15 mouse cellular contexts compared by ENCODE assay signal in the genomic region with DNA sequence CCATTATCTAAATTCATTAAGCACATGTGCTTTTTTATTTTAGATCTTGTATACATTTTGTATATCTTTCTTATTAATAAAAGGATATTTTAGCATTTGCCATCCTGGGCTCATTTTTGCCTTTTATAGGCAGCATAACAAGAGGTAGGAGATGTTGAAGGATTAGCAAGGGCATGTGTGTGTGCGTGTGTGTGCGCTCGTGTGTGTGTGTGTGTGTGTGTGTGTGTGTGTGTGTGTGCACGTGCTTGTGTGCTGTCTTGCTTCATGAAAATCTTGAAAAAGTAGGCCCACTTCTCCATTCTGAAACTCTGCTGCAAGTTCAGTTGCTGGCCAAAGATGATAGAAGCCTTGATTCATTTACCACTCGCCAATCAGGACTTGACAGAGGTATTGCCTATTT.
DNase-seq lines count a peak whose midpoint lies in the region; ATAC-seq and TF ChIP-seq lines count a peak whose summit lies in the region.
"Had no signal": no experiment of that assay in that cellular context is flagged by ENCODE, and none has a peak within 500 bp of the region (broad histone marks: within the 10 kb centered on the region; RNA-seq: fewer than 3 reads in every experiment).

No protein-coding gene starts in this region.

- no peak for DNase-seq in heart, postnatal 36 days
- DNase-seq in midbrain, embryonic 10.5 days (ENCODE audit: low spot score) = no peak
- DNase-seq in midbrain, postnatal 0 days (ENCODE audit: low spot score) = no peak
- no peak for DNase-seq in ovary, postnatal 14 days (ENCODE audit: low spot score)
- no peak for DNase-seq in gastrocnemius, adult 2 months
- DNase-seq: lung, adult 2 months; lung, postnatal 36 days; thymus, adult 2 months had no signal

- TF ChIP-seq CTCF in midbrain, postnatal 0 days (IDR thresholded peaks at IDR 0.05) = no peak
- no peak for TF ChIP-seq CTCF in gastrocnemius, adult 2 months (IDR thresholded peaks at IDR 0.05)

- H3K9me3 ChIP-seq in heart, embryonic 12.5 days (replicated peaks) = no peaks in the 10 kb centered on the region
- H3K9me3 ChIP-seq in midbrain, embryonic 10.5 days (replicated peaks) = no peaks in the 10 kb centered on the region
- no peaks in the 10 kb centered on the region for H3K9me3 ChIP-seq in midbrain, postnatal 0 days (ENCODE audit: low read length)
- no peaks in the 10 kb centered on the region for H3K9me3 ChIP-seq in hindbrain, embryonic 15.5 days
- H3K9me3 ChIP-seq in neural tube, embryonic 14.5 days (ENCODE audit: control insufficient read depth, low read length) = no peaks in the 10 kb centered on the region
- H3K9me3 ChIP-seq: heart, embryonic 10.5 days; limb, embryonic 10.5 days; stomach, embryonic 15.5 days had no signal

- intact Hi-C loops in heart, postnatal 36 days (cut with DNase I) = no loop called here
- intact Hi-C loops in gastrocnemius, adult 2 months (cut with DNase I) = no loop called here

- no peaks in the 10 kb centered on the region for H3K27me3 ChIP-seq in heart, embryonic 12.5 days (replicated peaks)
- no peaks in the 10 kb centered on the region for H3K27me3 ChIP-seq in midbrain, embryonic 10.5 days (ENCODE audit: low read depth, poor library complexity, severe bottlenecking)
- H3K27me3 ChIP-seq in midbrain, postnatal 0 days (ENCODE audit: insufficient read depth, low read length) = no peaks in the 10 kb centered on the region
- H3K27me3 ChIP-seq in hindbrain, embryonic 15.5 days = no peaks in the 10 kb centered on the region
- H3K27me3 ChIP-seq in neural tube, embryonic 14.5 days (ENCODE audit: control insufficient read depth, insufficient read depth, low read length) = no peaks in the 10 kb centered on the region
- H3K27me3 ChIP-seq: stomach, embryonic 15.5 days had no signal

- peaks cover 11% of the 10 kb centered on the region for H3K4me1 ChIP-seq in heart, embryonic 12.5 days (replicated peaks)
- peaks cover 25% of the 10 kb centered on the region for H3K4me1 ChIP-seq in midbrain, embryonic 10.5 days
- H3K4me1 ChIP-seq in midbrain, postnatal 0 days (ENCODE audit: insufficient read depth, low read length) = peaks cover 2% of the 10 kb centered on the region; the same call in 1 of the 2 replicates
- peaks cover 31% of the 10 kb centered on the region for H3K4me1 ChIP-seq in hindbrain, embryonic 15.5 days (replicated peaks)
- peaks cover 16% of the 10 kb centered on the region for H3K4me1 ChIP-seq in neural tube, embryonic 14.5 days (ENCODE audit: control insufficient read depth, insufficient read depth, low read length)
- H3K4me1 ChIP-seq: stomach, embryonic 15.5 days had no signal

- H3K9ac ChIP-seq in heart, embryonic 12.5 days = no peak overlapping the region
- no peak overlapping the region for H3K9ac ChIP-seq in midbrain, postnatal 0 days (replicated peaks; ENCODE audit: low read length, poor library complexity, severe bottlenecking)
- no peak overlapping the region for H3K9ac ChIP-seq in hindbrain, embryonic 15.5 days
- no peak overlapping the region for H3K9ac ChIP-seq in neural tube, embryonic 14.5 days (replicated peaks; ENCODE audit: low read depth, low read length)
- H3K9ac ChIP-seq: stomach, embryonic 15.5 days had no signal

- peak overlapping the region; percentile 16; the same call in 1 of the 2 replicates for H3K27ac ChIP-seq in heart, embryonic 12.5 days (ENCODE audit: poor library complexity, severe bottlenecking)
- H3K27ac ChIP-seq in midbrain, embryonic 10.5 days (replicated peaks) = peak overlapping the region; percentile 30; the same call in 1 of the 2 replicates
- H3K27ac ChIP-seq in midbrain, postnatal 0 days (ENCODE audit: low read depth, low read length) = no peak overlapping the region
- peak overlapping the region; percentile 64 for H3K27ac ChIP-seq in hindbrain, embryonic 15.5 days (replicated peaks)
- no peak overlapping the region; the same call in 1 of the 2 replicates for H3K27ac ChIP-seq in neural tube, embryonic 14.5 days (ENCODE audit: low read depth, low read length)
- no peak overlapping the region for H3K27ac ChIP-seq in gastrocnemius, adult 2 months
- H3K27ac ChIP-seq: heart, embryonic 10.5 days; limb, embryonic 10.5 days; stomach, embryonic 15.5 days had no signal

- no peak for ATAC-seq in heart, embryonic 12.5 days (ENCODE audit: insufficient number of reproducible peaks, low FRiP score)
- no peak for ATAC-seq in midbrain, postnatal 0 days (ENCODE audit: low FRiP score)
- ATAC-seq in hindbrain, embryonic 15.5 days (ENCODE audit: low FRiP score, low read depth) = no peak
- ATAC-seq in neural tube, embryonic 14.5 days (ENCODE audit: low read depth) = peak; percentile 55; the same call in 1 of the 2 replicates

- 75% methylated on average over 5 of the region's 5 CpGs for WGBS in heart, embryonic 12.5 days
- 91% methylated on average over 5 of the region's 5 CpGs for WGBS in midbrain, embryonic 10.5 days
- WGBS in midbrain, postnatal 0 days = 62% methylated on average over 5 of the region's 5 CpGs
- 49% methylated on average over 5 of the region's 5 CpGs for WGBS in hindbrain, embryonic 15.5 days
- 42% methylated on average over 5 of the region's 5 CpGs for WGBS in neural tube, embryonic 14.5 days

- H3K36me3 ChIP-seq in heart, embryonic 12.5 days = no peaks in the 10 kb centered on the region
- no peaks in the 10 kb centered on the region for H3K36me3 ChIP-seq in midbrain, embryonic 10.5 days
- no peaks in the 10 kb centered on the region for H3K36me3 ChIP-seq in midbrain, postnatal 0 days (ENCODE audit: insufficient read depth, low read length)
- H3K36me3 ChIP-seq in hindbrain, embryonic 15.5 days = no peaks in the 10 kb centered on the region
- no peaks in the 10 kb centered on the region for H3K36me3 ChIP-seq in neural tube, embryonic 14.5 days (ENCODE audit: control insufficient read depth, insufficient read depth, low read length)
- H3K36me3 ChIP-seq: heart, embryonic 10.5 days; limb, embryonic 10.5 days; stomach, embryonic 15.5 days had no signal

- no peak overlapping the region for H3K4me2 ChIP-seq in heart, embryonic 12.5 days
- H3K4me2 ChIP-seq in midbrain, postnatal 0 days (ENCODE audit: low read depth, low read length, poor library complexity, severe bottlenecking) = no peak overlapping the region
- no peak overlapping the region for H3K4me2 ChIP-seq in hindbrain, embryonic 15.5 days
- H3K4me2 ChIP-seq in neural tube, embryonic 14.5 days (ENCODE audit: low read depth, low read length) = peak overlapping the region; percentile 7; the same call in 1 of the 2 replicates
- H3K4me2 ChIP-seq: liver, embryonic 11.5 days; stomach, embryonic 15.5 days had no signal

- H3K4me3 ChIP-seq in heart, embryonic 12.5 days = no peak overlapping the region
- H3K4me3 ChIP-seq in midbrain, embryonic 10.5 days = no peak overlapping the region
- no peak overlapping the region for H3K4me3 ChIP-seq in midbrain, postnatal 0 days (ENCODE audit: low read depth, low read length)
- no peak overlapping the region for H3K4me3 ChIP-seq in hindbrain, embryonic 15.5 days
- no peak overlapping the region for H3K4me3 ChIP-seq in neural tube, embryonic 14.5 days (ENCODE audit: low read depth, low read length)
- no peak overlapping the region for H3K4me3 ChIP-seq in gastrocnemius, adult 2 months
- H3K4me3 ChIP-seq: heart, embryonic 10.5 days; limb, embryonic 10.5 days; stomach, embryonic 15.5 days had no signal

Comparison
In these comparisons a context has a peak if more than half of its experiments do, and no peak if none do; other contexts are left out.
1. H3K27ac ChIP-seq: peak in heart, embryonic 12.5 days (single experiment), midbrain, embryonic 10.5 days (single experiment) and hindbrain, embryonic 15.5 days (single experiment); none in midbrain, postnatal 0 days (single experiment), neural tube, embryonic 14.5 days (single experiment) and gastrocnemius, adult 2 months (single experiment).